Mouse (Mus musculus) lung, postnatal 14 days (tissue): ENCODE measurements around the gene Gm8439.

Experiments
- DNase-seq: peaks from one replicate; pipeline ENCODE4 v3.0.0; 2021

The Gm8439 gene

GRCm38 (mm10) chr4:120613691-120614329 is 25.3 kb downstream of the Gm8439 start:
- peak; percentile 15 for DNase-seq

GRCm38 (mm10) chr4:120614644-120615043 is 26.1 kb downstream of the Gm8439 start:
- no peak for DNase-seq

- peak; percentile 13 for DNase-seq
These were observed 27.1 kb downstream of the Gm8439 start for GRCm38 (mm10) chr4:120615528-120616081.

GRCm38 (mm10) chr4:120616199-120617025 is 27.9 kb downstream of the Gm8439 start:
- DNase-seq, result no peak

- no peak for DNase-seq
These were observed 39.2 kb downstream of the Gm8439 start for GRCm38 (mm10) chr4:120627728-120628127.

GRCm38 (mm10) chr4:120630218-120630931 is 41.8 kb downstream of the Gm8439 start:
- no peak for DNase-seq

GRCm38 (mm10) chr4:120631828-120632227 is 43.3 kb downstream of the Gm8439 start:
- no peak for DNase-seq

- DNase-seq, result no peak
These were observed 46.8 kb downstream of the Gm8439 start for GRCm38 (mm10) chr4:120635351-120635750.

- no peak for DNase-seq
These were observed 53.4 kb downstream of the Gm8439 start for GRCm38 (mm10) chr4:120641946-120642345.

GRCm38 (mm10) chr4:120643899-120644298 is 55.4 kb downstream of the Gm8439 start:
- DNase-seq, result no peak

- DNase-seq, result no peak
These were observed 61.0 kb downstream of the Gm8439 start for GRCm38 (mm10) chr4:120649369-120650207.

- no peak for DNase-seq
These were observed 61.7 kb downstream of the Gm8439 start for GRCm38 (mm10) chr4:120650208-120650592.

GRCm38 (mm10) chr4:120655898-120656297 is 67.4 kb downstream of the Gm8439 start:
- DNase-seq, result no peak
